Mouse (Mus musculus): ENCODE results near the gene Nup93. TPM values are rescaled to one million over a fixed set of nuclear protein-coding genes. Genes with fewer than 3 reads are reported as not detected.

The Nup93 gene
- polyA plus RNA-seq, 1 experiment: 5.4 TPM

GRCm38 (mm10) chr8:94266344-94267191 is 52.2 kb downstream of the Nup93 start:
- Histone ChIP-seq H3K4me3 (ENCODE audit: low read depth, low read length) (0 out of 2 replicates have a peak overlapping the region, but pooled peaks have one; percentile 11), H3K4me1 (ENCODE audit: control insufficient read depth, insufficient read depth, insufficient read length, low read length) (no peaks in the 10 kb centered on the region), H3K36me3 (ENCODE audit: control insufficient read depth, insufficient read depth, low read length) (no peaks in the 10 kb centered on the region), H3K27ac (ENCODE audit: insufficient read depth, low read depth, low read length) (no peak overlapping the region), H3K27me3 (ENCODE audit: control insufficient read depth, insufficient read depth, low read length) (no peaks in the 10 kb centered on the region)
- WGBS: 84% methylated on average over 10 of the region's 10 CpGs
- TF ChIP-seq POLR2A (IDR thresholded peaks at IDR 0.05; ENCODE audit: low read depth, low read length): no peak
- TF ChIP-seq CTCF (IDR thresholded peaks at IDR 0.05; ENCODE audit: extremely low read depth, insufficient read length, insufficient replicate concordance, low read depth, low read length): no peak

GRCm38 (mm10) chr8:94268359-94268890 is 54.1 kb downstream of the Nup93 start:
- 73% methylated on average over 3 of the region's 3 CpGs for WGBS
- Histone ChIP-seq H3K27ac (ENCODE audit: insufficient read depth, low read depth, low read length) (no peak overlapping the region), H3K27me3 (ENCODE audit: control insufficient read depth, insufficient read depth, low read length) (no peaks in the 10 kb centered on the region), H3K4me1 (ENCODE audit: control insufficient read depth, insufficient read depth, insufficient read length, low read length) (no peaks in the 10 kb centered on the region), H3K36me3 (ENCODE audit: control insufficient read depth, insufficient read depth, low read length) (no peaks in the 10 kb centered on the region), H3K4me3 (ENCODE audit: low read depth, low read length) (no peak overlapping the region)
- TF ChIP-seq CTCF (IDR thresholded peaks at IDR 0.05; ENCODE audit: extremely low read depth, insufficient read length, insufficient replicate concordance, low read depth, low read length) (no peak), POLR2A (IDR thresholded peaks at IDR 0.05; ENCODE audit: low read depth, low read length) (no peak)

GRCm38 (mm10) chr8:94270309-94270708 is 55.9 kb downstream of the Nup93 start:
- TF ChIP-seq CTCF (IDR thresholded peaks at IDR 0.05; ENCODE audit: extremely low read depth, insufficient read length, insufficient replicate concordance, low read depth, low read length) (no peak), POLR2A (IDR thresholded peaks at IDR 0.05; ENCODE audit: low read depth, low read length) (no peak)
- H3K36me3 ChIP-seq (ENCODE audit: control insufficient read depth, insufficient read depth, low read length): no peaks in the 10 kb centered on the region
- WGBS: 91% methylated on average over 7 of the region's 7 CpGs
- H3K4me1 ChIP-seq (ENCODE audit: control insufficient read depth, insufficient read depth, insufficient read length, low read length): no peaks in the 10 kb centered on the region
- H3K27ac ChIP-seq (ENCODE audit: insufficient read depth, low read depth, low read length): no peak overlapping the region
- H3K27me3 ChIP-seq (ENCODE audit: control insufficient read depth, insufficient read depth, low read length): no peaks in the 10 kb centered on the region
- H3K4me3 ChIP-seq (ENCODE audit: low read depth, low read length): no peak overlapping the region

GRCm38 (mm10) chr8:94271102-94271501 is 56.7 kb downstream of the Nup93 start:
- no peak for TF ChIP-seq CTCF (IDR thresholded peaks at IDR 0.05; ENCODE audit: extremely low read depth, insufficient read length, insufficient replicate concordance, low read depth, low read length)
- TF ChIP-seq POLR2A (IDR thresholded peaks at IDR 0.05; ENCODE audit: low read depth, low read length): no peak
- no peak overlapping the region for H3K27ac ChIP-seq (ENCODE audit: insufficient read depth, low read depth, low read length)
- 87% methylated on average over 7 of the region's 7 CpGs for WGBS
- H3K27me3 ChIP-seq (ENCODE audit: control insufficient read depth, insufficient read depth, low read length): no peaks in the 10 kb centered on the region
- H3K4me1 ChIP-seq (ENCODE audit: control insufficient read depth, insufficient read depth, insufficient read length, low read length): no peaks in the 10 kb centered on the region
- no peaks in the 10 kb centered on the region for H3K36me3 ChIP-seq (ENCODE audit: control insufficient read depth, insufficient read depth, low read length)
- H3K4me3 ChIP-seq (ENCODE audit: low read depth, low read length): no peak overlapping the region

GRCm38 (mm10) chr8:94272612-94273011 is 58.2 kb downstream of the Nup93 start:
- H3K4me3 ChIP-seq (ENCODE audit: low read depth, low read length): no peak overlapping the region
- no peaks in the 10 kb centered on the region for H3K4me1 ChIP-seq (ENCODE audit: control insufficient read depth, insufficient read depth, insufficient read length, low read length)
- TF ChIP-seq CTCF (IDR thresholded peaks at IDR 0.05; ENCODE audit: extremely low read depth, insufficient read length, insufficient replicate concordance, low read depth, low read length) (no peak), POLR2A (IDR thresholded peaks at IDR 0.05; ENCODE audit: low read depth, low read length) (no peak)
- no peak overlapping the region for H3K27ac ChIP-seq (ENCODE audit: insufficient read depth, low read depth, low read length)
- H3K36me3 ChIP-seq (ENCODE audit: control insufficient read depth, insufficient read depth, low read length): no peaks in the 10 kb centered on the region
- 84% methylated on average over 3 of the region's 3 CpGs for WGBS
- no peaks in the 10 kb centered on the region for H3K27me3 ChIP-seq (ENCODE audit: control insufficient read depth, insufficient read depth, low read length)

GRCm38 (mm10) chr8:94273289-94273850 is 59.0 kb downstream of the Nup93 start:
- 90% methylated on average over 5 of the region's 5 CpGs for WGBS
- TF ChIP-seq CTCF (IDR thresholded peaks at IDR 0.05; ENCODE audit: extremely low read depth, insufficient read length, insufficient replicate concordance, low read depth, low read length) (no peak), POLR2A (IDR thresholded peaks at IDR 0.05; ENCODE audit: low read depth, low read length) (no peak)
- Histone ChIP-seq H3K27me3 (ENCODE audit: control insufficient read depth, insufficient read depth, low read length) (no peaks in the 10 kb centered on the region), H3K36me3 (ENCODE audit: control insufficient read depth, insufficient read depth, low read length) (no peaks in the 10 kb centered on the region), H3K4me1 (ENCODE audit: control insufficient read depth, insufficient read depth, insufficient read length, low read length) (no peaks in the 10 kb centered on the region), H3K27ac (ENCODE audit: insufficient read depth, low read depth, low read length) (no peak overlapping the region), H3K4me3 (ENCODE audit: low read depth, low read length) (no peak overlapping the region)

- 80% methylated on average over 5 of the region's 5 CpGs for WGBS
These were observed 59.7 kb downstream of the Nup93 start for GRCm38 (mm10) chr8:94274030-94274429.

More at GRCm38 (mm10) chr8:94274030-94274429, 59.7 kb downstream of the Nup93 start:
- Histone ChIP-seq H3K4me1 (ENCODE audit: control insufficient read depth, insufficient read depth, insufficient read length, low read length) (no peaks in the 10 kb centered on the region), H3K27me3 (ENCODE audit: control insufficient read depth, insufficient read depth, low read length) (no peaks in the 10 kb centered on the region), H3K36me3 (ENCODE audit: control insufficient read depth, insufficient read depth, low read length) (no peaks in the 10 kb centered on the region), H3K27ac (ENCODE audit: insufficient read depth, low read depth, low read length) (no peak overlapping the region), H3K4me3 (ENCODE audit: low read depth, low read length) (no peak overlapping the region)
- TF ChIP-seq POLR2A (IDR thresholded peaks at IDR 0.05; ENCODE audit: low read depth, low read length) (no peak), CTCF (IDR thresholded peaks at IDR 0.05; ENCODE audit: extremely low read depth, insufficient read length, insufficient replicate concordance, low read depth, low read length) (no peak)

Measured in small intestine, adult 2 months (tissue).